Mouse (Mus musculus): Measurements from ENCODE around the gene Gnaz. TPM values are rescaled to one million over a fixed set of nuclear protein-coding genes. Genes with fewer than 3 reads are reported as not detected.

The Gnaz gene
- polyA plus RNA-seq, 1 experiment from 2014 or later = 2.4 TPM

- H3K4me1 ChIP-seq = peaks cover 9% of the 10 kb centered on the region
These were observed 40.1 kb downstream of the Gnaz start for GRCm38 (mm10) chr10:75006889-75007662.

GRCm38 (mm10) chr10:75010704-75011103 lies 43.7 kb downstream of the Gnaz start:
- Histone ChIP-seq H3K4me3 (no peak overlapping the region), H3K27me3 (no peaks in the 10 kb centered on the region), H3K4me1 (peaks cover 3% of the 10 kb centered on the region; the same call in 1 of the 2 replicates), H3K9me3 (no peaks in the 10 kb centered on the region), H3K9ac (no peak overlapping the region), H3K27ac (no peak overlapping the region), H3K36me3 (no peaks in the 10 kb centered on the region), H3K4me2 (replicated peaks) (no peak overlapping the region)
- no peak for ATAC-seq (ENCODE audit: low FRiP score, low read depth)
- 85% methylated on average over 15 of the region's 15 CpGs for WGBS

More at GRCm38 (mm10) chr10:75006889-75007662, 40.1 kb downstream of the Gnaz start:
- no peak for ATAC-seq (ENCODE audit: low FRiP score, low read depth)
- WGBS = 59% methylated on average over 8 of the region's 8 CpGs
- Histone ChIP-seq H3K27ac (no peak overlapping the region), H3K27me3 (no peaks in the 10 kb centered on the region), H3K9me3 (no peaks in the 10 kb centered on the region), H3K4me3 (no peak overlapping the region), H3K9ac (no peak overlapping the region), H3K4me2 (replicated peaks) (no peak overlapping the region), H3K36me3 (no peaks in the 10 kb centered on the region)

- ATAC-seq (ENCODE audit: low FRiP score, low read depth) = no peak
- H3K9me3 ChIP-seq = no peaks in the 10 kb centered on the region
- H3K4me1 ChIP-seq = peaks cover 3% of the 10 kb centered on the region; the same call in 1 of the 2 replicates
- no peak overlapping the region for H3K27ac ChIP-seq
- no peaks in the 10 kb centered on the region for H3K27me3 ChIP-seq
- 58% methylated on average over 14 of the region's 14 CpGs for WGBS
- no peak overlapping the region for H3K9ac ChIP-seq
- H3K36me3 ChIP-seq = no peaks in the 10 kb centered on the region
- H3K4me2 ChIP-seq (replicated peaks) = no peak overlapping the region
- H3K4me3 ChIP-seq = no peak overlapping the region
These were observed 48.5 kb downstream of the Gnaz start for GRCm38 (mm10) chr10:75015465-75015864.

- H3K4me3 ChIP-seq = no peak overlapping the region
- no peak overlapping the region for H3K27ac ChIP-seq
- H3K36me3 ChIP-seq = no peaks in the 10 kb centered on the region
- ATAC-seq (ENCODE audit: low FRiP score, low read depth) = no peak
- WGBS = 89% methylated on average over 4 of the region's 4 CpGs
- H3K9me3 ChIP-seq = no peaks in the 10 kb centered on the region
- no peaks in the 10 kb centered on the region for H3K27me3 ChIP-seq
- no peak overlapping the region for H3K9ac ChIP-seq
- H3K4me1 ChIP-seq = peaks cover 3% of the 10 kb centered on the region; the same call in 1 of the 2 replicates
- H3K4me2 ChIP-seq (replicated peaks) = no peak overlapping the region
These were observed 49.5 kb downstream of the Gnaz start for GRCm38 (mm10) chr10:75016481-75016880.

- H3K27ac ChIP-seq = no peak overlapping the region
- H3K4me3 ChIP-seq = no peak overlapping the region
- no peak; the same call in 1 of the 2 replicates for ATAC-seq (ENCODE audit: low FRiP score, low read depth)
- H3K9me3 ChIP-seq = no peaks in the 10 kb centered on the region
- H3K9ac ChIP-seq = no peak overlapping the region
- 57% methylated on average over 2 of the region's 2 CpGs for WGBS
- H3K4me2 ChIP-seq (replicated peaks) = no peak overlapping the region
- H3K27me3 ChIP-seq = no peaks in the 10 kb centered on the region
- no peaks in the 10 kb centered on the region for H3K36me3 ChIP-seq
- H3K4me1 ChIP-seq = peaks cover 3% of the 10 kb centered on the region; the same call in 1 of the 2 replicates
These were observed 53.3 kb downstream of the Gnaz start for GRCm38 (mm10) chr10:75020271-75020670.

- ATAC-seq (ENCODE audit: low FRiP score, low read depth) = peak; percentile 52; the same call in 1 of the 2 replicates
- WGBS = 9% methylated on average over 6 of the region's 6 CpGs
- H3K27me3 ChIP-seq = no peaks in the 10 kb centered on the region
- H3K9ac ChIP-seq = no peak overlapping the region
- no peaks in the 10 kb centered on the region for H3K4me1 ChIP-seq
- H3K4me3 ChIP-seq = no peak overlapping the region
- no peaks in the 10 kb centered on the region for H3K36me3 ChIP-seq
- no peaks in the 10 kb centered on the region for H3K9me3 ChIP-seq
- no peak overlapping the region for H3K4me2 ChIP-seq (replicated peaks)
- no peak overlapping the region for H3K27ac ChIP-seq
These were observed 54.2 kb downstream of the Gnaz start for GRCm38 (mm10) chr10:75021138-75021537.

- ATAC-seq (ENCODE audit: low FRiP score, low read depth) = no peak
- no peak overlapping the region for H3K4me2 ChIP-seq (replicated peaks)
- H3K9ac ChIP-seq = no peak overlapping the region
- no peaks in the 10 kb centered on the region for H3K27me3 ChIP-seq
- no peaks in the 10 kb centered on the region for H3K4me1 ChIP-seq
- no peak overlapping the region for H3K27ac ChIP-seq
- H3K36me3 ChIP-seq = no peaks in the 10 kb centered on the region
- H3K4me3 ChIP-seq = no peak overlapping the region
- 69% methylated on average over 8 of the region's 8 CpGs for WGBS
- H3K9me3 ChIP-seq = no peaks in the 10 kb centered on the region
These were observed 59.5 kb downstream of the Gnaz start for GRCm38 (mm10) chr10:75026491-75026890.

GRCm38 (mm10) chr10:75028743-75029142 lies 61.8 kb downstream of the Gnaz start:
- 91% methylated on average over 8 of the region's 8 CpGs for whole genome bisulfite sequencing
- Histone ChIP-seq H3K27ac (no peak overlapping the region), H3K9ac (no peak overlapping the region), H3K36me3 (no peaks in the 10 kb centered on the region), H3K4me1 (peaks cover 11% of the 10 kb centered on the region), H3K4me2 (replicated peaks) (no peak overlapping the region), H3K4me3 (no peak overlapping the region), H3K9me3 (no peaks in the 10 kb centered on the region), H3K27me3 (no peaks in the 10 kb centered on the region)
- ATAC-seq (ENCODE audit: low FRiP score, low read depth) = no peak

GRCm38 (mm10) chr10:75029677-75030076 lies 62.7 kb downstream of the Gnaz start:
- H3K9ac ChIP-seq = no peak overlapping the region
- H3K36me3 ChIP-seq = no peaks in the 10 kb centered on the region
- H3K4me1 ChIP-seq = peaks cover 11% of the 10 kb centered on the region
- H3K27ac ChIP-seq = no peak overlapping the region
- no peak overlapping the region for H3K4me3 ChIP-seq
- no peak for ATAC-seq (ENCODE audit: low FRiP score, low read depth)
- WGBS = 95% methylated on average over 3 of the region's 3 CpGs
- no peaks in the 10 kb centered on the region for H3K27me3 ChIP-seq
- H3K9me3 ChIP-seq = no peaks in the 10 kb centered on the region
- H3K4me2 ChIP-seq (replicated peaks) = no peak overlapping the region

- H3K4me1 ChIP-seq = peaks cover 11% of the 10 kb centered on the region
- H3K9me3 ChIP-seq = no peaks in the 10 kb centered on the region
- no peak overlapping the region for H3K9ac ChIP-seq
- ATAC-seq (ENCODE audit: low FRiP score, low read depth) = no peak
- H3K27me3 ChIP-seq = no peaks in the 10 kb centered on the region
- no peak overlapping the region for H3K27ac ChIP-seq
- no peak overlapping the region for H3K4me3 ChIP-seq
- 75% methylated on average over 3 of the region's 3 CpGs for whole genome bisulfite sequencing
- no peaks in the 10 kb centered on the region for H3K36me3 ChIP-seq
- H3K4me2 ChIP-seq (replicated peaks) = no peak overlapping the region
These were observed 63.3 kb downstream of the Gnaz start for GRCm38 (mm10) chr10:75030234-75030633.

GRCm38 (mm10) chr10:75031345-75032114 lies 64.6 kb downstream of the Gnaz start:
- Histone ChIP-seq H3K36me3 (no peaks in the 10 kb centered on the region), H3K9ac (no peak overlapping the region), H3K4me1 (peaks cover 18% of the 10 kb centered on the region), H3K27ac (no peak overlapping the region), H3K9me3 (no peaks in the 10 kb centered on the region), H3K4me2 (replicated peaks) (no peak overlapping the region), H3K4me3 (no peak overlapping the region), H3K27me3 (no peaks in the 10 kb centered on the region)
- 74% methylated on average over 5 of the region's 5 CpGs for WGBS
- ATAC-seq (ENCODE audit: low FRiP score, low read depth) = no peak

GRCm38 (mm10) chr10:75032395-75032794 lies 65.4 kb downstream of the Gnaz start, which contains the start of gene Rsph14:
TSS of gene Rsph14 (minus strand) at chr10:75032586.
- 24% methylated on average over 10 of the region's 10 CpGs for WGBS
- H3K27me3 ChIP-seq = no peaks in the 10 kb centered on the region
- H3K36me3 ChIP-seq = no peaks in the 10 kb centered on the region
- H3K4me3 ChIP-seq = no peak within 1 kb of the TSS
- no peaks in the 10 kb centered on the region for H3K9me3 ChIP-seq
- H3K9ac ChIP-seq = no peak within 1 kb of the TSS
- peak within 1 kb of the TSS; percentile 9 for H3K4me2 ChIP-seq (replicated peaks)
- no peak within 1 kb of the TSS for H3K27ac ChIP-seq
- H3K4me1 ChIP-seq = peaks cover 21% of the 10 kb centered on the region
- peak; percentile 10; the same call in 1 of the 2 replicates for ATAC-seq (ENCODE audit: low FRiP score, low read depth)

All from limb, embryonic 13.5 days (tissue).